Comparison of ENCODE assay signal across 19 mouse cellular contexts in genomic region chr11:79041908-79042430, GRCm38 (mm10). TPM values are rescaled to one million over a fixed set of nuclear protein-coding genes. Genes with fewer than 3 reads are reported as not detected.
A peak's percentile ranks its signal among the peaks of the same experiment; 100 is the strongest.
DNase-seq lines count a peak whose midpoint lies in the region; ATAC-seq and TF ChIP-seq lines count a peak whose summit lies in the region.
"Had no signal": no experiment of that assay in that cellular context is flagged by ENCODE, and none has a peak within 500 bp of the region (broad histone marks: within the 10 kb centered on the region; RNA-seq: fewer than 3 reads in every experiment).

No protein-coding gene starts in this region.

- H3ac ChIP-seq in myocyte (ENCODE audit: control insufficient read depth, insufficient read length): no peak overlapping the region

- H3K36me3 ChIP-seq in midbrain, embryonic 11.5 days (ENCODE audit: control insufficient read depth, insufficient read depth, low read length): no peaks in the 10 kb centered on the region
- peaks cover 15% of the 10 kb centered on the region for H3K36me3 ChIP-seq in midbrain, embryonic 13.5 days
- H3K36me3 ChIP-seq in myocyte (ENCODE audit: control insufficient read depth, insufficient read depth): peaks cover 9% of the 10 kb centered on the region

- WGBS in midbrain, embryonic 11.5 days: 51% methylated on average over 14 of the region's 14 CpGs
- 40% methylated on average over 14 of the region's 14 CpGs for WGBS in midbrain, embryonic 13.5 days

- no peaks in the 10 kb centered on the region for H3K79me2 ChIP-seq in myocyte (ENCODE audit: control insufficient read depth, insufficient read depth)

- TF ChIP-seq POLR2A in myocyte (IDR thresholded peaks at IDR 0.05; ENCODE audit: insufficient read length, low read depth): no peak

- ATAC-seq in midbrain, embryonic 11.5 days (ENCODE audit: low FRiP score): no peak
- ATAC-seq in midbrain, embryonic 13.5 days: no peak
- ATAC-seq in activated CD4-positive, CD25-positive, alpha-beta regulatory T cell, adult 4 months: no peak

- no peaks in the 10 kb centered on the region for H3K27me3 ChIP-seq in midbrain, embryonic 11.5 days (ENCODE audit: control insufficient read depth, insufficient read depth, low read length)
- H3K27me3 ChIP-seq in midbrain, embryonic 13.5 days: no peaks in the 10 kb centered on the region
- H3K27me3 ChIP-seq in myocyte (ENCODE audit: control insufficient read depth, insufficient read depth, insufficient read length): no peaks in the 10 kb centered on the region
- H3K27me3 ChIP-seq: CH12.LX; embryonic facial prominence, embryonic 13.5 days; midbrain, embryonic 12.5 days had no signal

- H3K9me3 ChIP-seq in midbrain, embryonic 11.5 days (ENCODE audit: control insufficient read depth, low read length): no peaks in the 10 kb centered on the region
- H3K9me3 ChIP-seq in midbrain, embryonic 13.5 days: no peaks in the 10 kb centered on the region
- H3K9me3 ChIP-seq: embryonic facial prominence, embryonic 13.5 days; midbrain, embryonic 12.5 days had no signal

- H3K9ac ChIP-seq in midbrain, embryonic 11.5 days (ENCODE audit: low read length): 0 out of 2 replicates have a peak overlapping the region, but pooled peaks have one; percentile 36
- H3K9ac ChIP-seq in midbrain, embryonic 13.5 days (replicated peaks): no peak overlapping the region; the same call in 1 of the 2 replicates
- H3K9ac ChIP-seq: embryonic facial prominence, embryonic 13.5 days; lung, embryonic 14.5 days; midbrain, embryonic 12.5 days had no signal

- intact Hi-C loops in gastrocnemius, adult 2 months (cut with DNase I): no loop called here

- DNase-seq in gastrocnemius, adult 2 months: peak; percentile 18
- no peak for DNase-seq in gastrocnemius, postnatal 4 days (ENCODE audit: low spot score in 2 of 2)
- DNase-seq in midbrain, embryonic 11.5 days (ENCODE audit: low spot score, missing footprints): no peak
- peak; percentile 70 for DNase-seq in lung, postnatal 10 days
- no peak for DNase-seq in cerebellum, adult 9-10 months
- DNase-seq: adrenal gland, postnatal 25 days; cerebellum, adult 18-20 months; heart, adult 2 months; kidney, adult 8-10 months; layer of hippocampus, postnatal 36 days; liver; lung, embryonic 14.5 days; spleen, adult 18-20 months had no signal

- no peak for TF ChIP-seq CTCF in gastrocnemius, adult 2 months (IDR thresholded peaks at IDR 0.05)

- H3K4me1 ChIP-seq in midbrain, embryonic 11.5 days (ENCODE audit: control insufficient read depth, insufficient read depth, low read length): no peaks in the 10 kb centered on the region
- peaks cover 12% of the 10 kb centered on the region for H3K4me1 ChIP-seq in midbrain, embryonic 13.5 days (replicated peaks)

- no peak overlapping the region for H3K4me3 ChIP-seq in gastrocnemius, adult 2 months
- H3K4me3 ChIP-seq in midbrain, embryonic 11.5 days (ENCODE audit: low read depth, low read length): no peak overlapping the region
- no peak overlapping the region for H3K4me3 ChIP-seq in midbrain, embryonic 13.5 days (replicated peaks)
- H3K4me3 ChIP-seq in myocyte: no peak overlapping the region
- H3K4me3 ChIP-seq: embryonic facial prominence, embryonic 13.5 days; heart, adult 2 months; midbrain, embryonic 12.5 days had no signal

- no peak overlapping the region for H3K4me2 ChIP-seq in midbrain, embryonic 11.5 days
- no peak overlapping the region for H3K4me2 ChIP-seq in midbrain, embryonic 13.5 days (replicated peaks)
- H3K4me2 ChIP-seq in myocyte (ENCODE audit: low read depth): no peak overlapping the region
- H3K4me2 ChIP-seq: embryonic facial prominence, embryonic 13.5 days; lung, embryonic 14.5 days; midbrain, embryonic 12.5 days had no signal

- peak overlapping the region; percentile 66 for H3K27ac ChIP-seq in gastrocnemius, adult 2 months
- H3K27ac ChIP-seq in midbrain, embryonic 11.5 days (ENCODE audit: low read depth, low read length): no peak overlapping the region
- H3K27ac ChIP-seq in midbrain, embryonic 13.5 days: no peak overlapping the region
- H3K27ac ChIP-seq: embryonic facial prominence, embryonic 13.5 days; heart, adult 2 months; midbrain, embryonic 12.5 days had no signal

TF ChIP-seq in myocyte, 11 proteins besides CTCF, POLR2A, EP300 and RAD21:
- no peak for TF ChIP-seq E2F4 (IDR thresholded peaks at IDR 0.05; ENCODE audit: insufficient read depth)
- no peak for TF ChIP-seq MYOD1 (IDR thresholded peaks at IDR 0.05; ENCODE audit: control insufficient read depth in 1 of 3, insufficient read length in 2 of 3, low read depth in 2 of 3)
- peak; percentile 7 for TF ChIP-seq POLR2AphosphoS2 (IDR thresholded peaks at IDR 0.05; ENCODE audit: insufficient read length, low read depth)
- no peak for TF ChIP-seq CEBPB (IDR thresholded peaks at IDR 0.05; ENCODE audit: insufficient read depth, poor library complexity, severe bottlenecking)

RNA-seq across cellular contexts. Expression of gene Lgals9, which starts 57.2 kb away (rescaled TPM):
- total RNA-seq in gastrocnemius, adult 2 months (2021): 10 to 100 TPM in 1 of 2 experiments, 1 to 10 TPM in 1; 6.6 to 10.1 TPM
- total RNA-seq in gastrocnemius, postnatal 4 days (2021): 10 to 100 TPM; 29.9 to 31.8 TPM
- 5.4 and 6.7 TPM in 2 replicates for polyA plus RNA-seq in midbrain, embryonic 11.5 days (2014; fragmentation: Nextera tagmentation; extraction: Ambion mirVana)
- polyA plus RNA-seq in midbrain, embryonic 13.5 days (2015; fragmentation: Nextera tagmentation; extraction: Ambion mirVana): 4.2 and 4.7 TPM in 2 replicates
- 20.9 TPM for polyA plus RNA-seq in myocyte (2012; fragmentation: generic; extraction: Trizol)
- polyA plus RNA-seq in activated CD4-positive, CD25-positive, alpha-beta regulatory T cell, adult 4 months (2017; shearing (Covaris generic)): 100 to 1,000 TPM; 309 to 317 TPM

Comparison
In these comparisons a context has a peak if more than half of its experiments do, and no peak if none do; other contexts are left out.
1. DNase-seq: peak in gastrocnemius, adult 2 months (single experiment) and lung, postnatal 10 days (single experiment); none in gastrocnemius, postnatal 4 days (0 of 2), midbrain, embryonic 11.5 days (single experiment) and cerebellum, adult 9-10 months (single experiment).
2. RNA of gene Lgals9, which starts 57.2 kb away (polyA plus RNA-seq): 309 to 317 TPM in activated CD4-positive, CD25-positive, alpha-beta regulatory T cell, adult 4 months; 20.9 TPM in myocyte (single experiment), 5.4 to 6.7 TPM in midbrain, embryonic 11.5 days and 4.2 to 4.7 TPM in midbrain, embryonic 13.5 days; every median in the first group is over 10 times any median in the second.